Mouse (Mus musculus): ENCODE data around the gene Mok.

The Mok gene

DNA sequence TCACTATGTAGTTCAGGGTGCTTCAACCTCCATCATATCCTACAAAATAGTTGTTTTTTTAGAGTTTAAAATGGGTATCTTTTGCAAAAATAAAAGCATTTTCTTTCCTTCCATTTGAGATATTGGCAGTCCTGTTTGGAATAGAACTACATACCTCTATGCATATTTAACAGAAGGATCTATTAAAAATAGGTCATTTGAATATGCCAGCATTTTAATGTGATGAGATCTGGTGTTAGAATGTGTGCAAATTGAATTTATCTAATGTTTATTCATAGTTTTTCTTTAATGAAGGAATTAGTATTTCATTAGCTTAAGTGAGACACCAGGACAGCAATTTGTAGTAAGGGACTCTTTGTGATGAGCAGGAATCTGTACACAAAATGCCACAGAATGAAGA is 72.2 kb downstream of the Mok start:
- DNase-seq (ENCODE audit: low spot score): no peak

DNA sequence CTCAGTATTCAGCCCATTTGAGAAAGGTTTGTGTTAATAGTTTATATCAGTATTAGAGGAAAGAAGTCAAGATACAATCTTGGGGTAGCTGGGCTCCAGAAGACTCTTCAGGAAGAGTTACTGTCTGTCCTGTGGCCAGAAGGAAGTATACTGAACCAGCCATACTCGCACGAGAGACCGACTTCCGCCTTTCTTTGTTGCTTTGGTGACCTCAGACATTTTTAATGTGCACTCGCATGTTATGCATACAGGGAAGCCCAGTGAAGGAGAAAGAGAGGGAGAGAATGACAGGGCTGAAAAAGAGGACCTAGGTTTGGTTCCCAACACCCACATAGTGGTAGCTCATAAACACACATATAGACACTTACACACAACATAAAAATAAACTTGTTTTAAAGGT is 76.2 kb downstream of the Mok start:
- DNase-seq (ENCODE audit: low spot score): no peak

DNA sequence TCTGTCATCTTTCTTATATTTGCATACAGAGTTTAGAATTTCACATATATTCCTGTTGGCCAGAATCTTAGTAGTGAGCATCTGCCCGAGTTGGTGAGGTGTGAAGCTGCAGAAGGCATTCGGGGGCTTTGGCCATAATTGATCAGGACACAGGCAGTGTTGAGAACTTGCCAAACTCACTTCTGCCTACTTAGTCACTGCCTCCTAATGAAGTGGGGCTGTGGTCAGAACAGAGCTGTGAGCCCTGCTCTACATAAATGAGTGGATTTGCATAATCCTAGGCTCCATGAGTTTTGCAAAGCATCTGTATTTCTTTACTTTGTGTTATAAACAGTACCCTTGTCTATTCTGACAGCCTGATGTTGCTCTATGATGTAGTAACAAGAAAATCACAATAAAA is 78.4 kb downstream of the Mok start:
- no peak for DNase-seq (ENCODE audit: low spot score)

DNA sequence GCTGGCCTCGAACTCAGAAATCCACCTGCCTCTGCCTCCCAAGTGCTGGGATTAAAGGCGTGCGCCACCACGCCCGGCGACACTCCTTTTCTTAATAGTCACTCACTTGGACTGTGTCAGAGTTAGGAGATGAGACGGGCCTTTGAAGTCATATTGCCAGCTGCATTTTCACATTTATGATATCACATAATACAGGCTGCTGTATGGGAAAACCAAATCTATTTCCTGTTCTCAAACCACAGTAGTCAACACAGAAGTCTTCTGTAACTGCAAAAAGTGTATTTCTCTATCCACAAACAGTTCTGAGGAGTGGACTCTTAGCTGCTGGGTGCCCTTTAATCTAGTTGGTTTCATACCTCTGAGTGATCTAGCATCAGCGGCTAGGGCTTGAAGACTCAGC is 81.8 kb downstream of the Mok start:
- DNase-seq (ENCODE audit: low spot score): no peak
